Mouse (Mus musculus) right cerebral cortex, postnatal 4 days (tissue): ENCODE measurements around the gene Tmem212.

ENCODE experiments used
- DNase-seq: peaks from one replicate; pipeline ENCODE4 v3.0.0-alpha.2; 2022

The Tmem212 gene

DNA sequence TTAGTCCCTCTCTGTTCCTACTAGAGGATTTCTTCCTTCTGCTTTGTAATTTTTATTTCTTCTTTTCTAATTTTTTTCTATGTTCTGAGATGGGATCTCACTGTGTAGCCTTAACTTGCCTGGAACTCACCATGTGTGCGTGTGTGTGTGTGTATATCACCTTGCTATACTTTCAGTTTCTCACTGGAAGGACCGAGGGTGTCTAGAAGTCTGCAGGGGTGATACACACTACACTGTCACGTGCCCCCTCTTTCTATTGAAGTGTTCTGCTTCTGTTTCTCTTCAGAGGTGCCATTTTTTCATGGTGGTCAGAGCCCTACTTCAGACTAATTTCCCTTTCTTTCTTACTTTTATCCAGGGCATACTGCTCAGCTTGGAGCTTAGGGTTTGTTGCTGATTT, 56.4 kb downstream of the Tmem212 start:
- no peak for DNase-seq

DNA sequence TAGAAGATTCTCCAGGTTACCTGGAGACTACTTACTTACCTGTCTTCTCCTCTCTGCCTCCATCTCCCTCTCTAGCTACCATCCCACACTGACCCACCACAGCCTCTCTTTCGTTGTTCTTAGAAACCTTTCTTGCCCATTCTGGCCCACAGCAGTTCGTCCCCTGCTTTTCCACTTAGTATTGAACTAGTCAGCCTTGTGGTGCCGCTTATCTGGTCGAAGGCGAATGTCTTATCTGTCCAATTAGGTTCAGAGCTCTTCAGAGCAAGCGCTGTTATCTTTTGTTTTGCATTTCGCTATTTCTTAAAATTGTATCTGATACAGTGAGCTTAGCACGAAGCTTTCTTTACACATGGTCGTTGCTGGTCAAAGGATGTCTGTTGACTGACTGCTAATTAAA, 56.9 kb downstream of the Tmem212 start:
- DNase-seq, result no peak

DNA sequence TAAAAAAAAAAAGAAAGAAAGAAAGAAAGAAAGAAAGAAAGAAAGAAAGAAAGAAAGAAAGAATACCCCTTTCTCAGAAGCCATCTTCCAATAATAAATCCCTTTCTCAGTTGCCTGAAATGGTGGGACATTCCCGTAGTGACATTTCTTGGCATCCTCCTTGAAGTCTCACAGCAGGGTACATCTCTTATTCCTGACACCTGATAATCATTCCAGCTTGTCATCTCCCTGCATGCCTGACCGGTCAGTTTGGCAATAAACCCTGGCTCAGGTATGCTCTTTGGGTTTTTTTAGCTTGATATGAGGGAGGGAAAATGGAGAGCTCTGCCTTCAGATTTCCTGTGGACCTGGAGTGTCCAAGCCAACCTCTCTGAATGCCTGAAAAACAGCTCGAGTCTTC, 59.9 kb downstream of the Tmem212 start:
- no peak for DNase-seq

DNA sequence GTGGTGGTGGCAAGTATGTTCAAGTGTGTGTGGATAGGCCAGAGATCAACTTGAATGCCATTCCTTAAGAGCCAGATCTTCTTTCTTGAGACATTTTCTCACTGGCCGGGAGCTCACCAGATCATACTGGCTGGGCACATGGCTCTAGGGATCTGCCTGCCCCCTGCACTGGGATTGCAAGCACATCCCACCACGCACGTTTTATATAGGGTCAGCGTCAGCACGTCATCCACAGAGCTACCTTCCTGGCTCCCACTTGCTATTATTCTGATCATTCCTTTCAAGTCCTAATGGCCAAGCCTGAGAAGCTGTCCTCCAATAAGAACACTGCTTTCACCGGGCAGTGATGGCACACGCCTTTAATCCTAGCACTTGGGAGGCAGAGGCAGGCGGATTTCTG, 60.4 kb downstream of the Tmem212 start:
- DNase-seq, result no peak

DNA sequence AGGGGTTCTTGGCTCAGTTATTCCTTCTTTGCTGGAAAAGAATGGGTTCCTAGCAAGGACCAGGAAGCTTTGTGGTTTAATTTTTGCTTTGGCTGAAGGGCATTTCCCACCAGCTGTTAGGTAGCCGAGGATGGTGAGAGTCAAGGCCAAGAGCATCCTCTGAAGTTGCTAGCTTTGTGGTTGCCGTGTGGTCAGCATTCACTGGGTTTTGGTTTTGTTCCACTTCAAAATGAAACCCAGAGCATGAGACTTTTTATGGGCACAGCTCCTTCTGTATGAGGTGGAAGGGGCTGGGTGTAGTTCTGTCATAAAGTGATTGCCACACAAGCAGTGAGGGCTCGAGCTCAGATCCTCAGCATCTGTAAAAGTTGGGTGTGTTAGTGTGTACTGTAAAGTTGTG, 67.4 kb downstream of the Tmem212 start:
- DNase-seq, result no peak

DNA sequence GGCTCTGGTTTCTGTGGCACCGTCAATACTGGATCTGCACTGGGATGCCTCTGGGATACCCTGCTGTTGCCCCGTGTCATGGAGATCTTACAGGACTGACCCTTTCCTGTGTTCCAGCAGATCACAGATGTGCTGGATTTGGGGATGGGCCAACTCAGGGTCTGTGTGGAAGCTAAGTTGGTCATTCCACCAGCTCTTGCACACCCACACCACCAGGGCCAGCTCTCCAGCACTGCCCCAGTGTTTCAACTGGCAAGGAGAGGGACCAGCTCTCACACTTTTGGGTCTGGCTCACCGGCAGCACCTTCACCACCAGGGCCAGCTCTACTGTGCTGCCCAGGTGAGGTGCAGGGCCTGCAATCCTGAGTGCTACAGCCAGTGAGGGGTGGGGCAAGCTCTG, 68.9 kb downstream of the Tmem212 start:
- no peak for DNase-seq

DNA sequence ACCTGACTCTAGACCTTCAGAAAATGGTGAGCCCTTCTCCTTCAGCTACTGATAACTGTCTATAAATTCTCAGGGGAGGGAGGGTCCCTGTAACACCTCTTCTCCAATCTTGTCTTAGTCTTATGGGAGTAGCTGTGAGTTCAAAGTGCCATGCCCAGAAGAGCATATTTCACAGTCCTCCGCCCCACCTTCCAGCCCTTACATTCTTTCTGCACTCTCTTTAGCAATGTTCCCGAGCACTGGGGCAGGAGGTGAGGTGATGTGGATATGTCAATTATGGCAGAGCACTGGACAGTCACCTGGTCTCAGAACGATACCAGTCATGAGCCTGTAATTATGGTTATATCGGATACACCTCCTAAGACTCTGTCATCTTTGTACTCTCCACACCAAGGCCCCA, 70.2 kb downstream of the Tmem212 start:
- DNase-seq, result no peak
